Mouse (Mus musculus) CH12.LX (cell line): ENCODE results near the gene Slco2b1.

Experiments
- CTCF ChIP-seq, 2 experiments: IDR thresholded peaks in 1 of 2; conservative IDR thresholded peaks in 1 of 2; 2 replicates each; pipeline ENCODE4 v1.5.1; 2011 to 2012; ENCODE audit warnings: low read depth in 2 of 2, low read length in 2 of 2, improper control_type of control experiment in 1 of 2, inconsistent platforms in 1 of 2, mild to moderate bottlenecking in 1 of 2, moderate library complexity in 1 of 2
- GABPA ChIP-seq: IDR thresholded peaks from 2 replicates; pipeline ENCODE4 v1.6.1; 2012; ENCODE audit warnings: low read depth, low read length, improper control_type of control experiment, inconsistent platforms; ENCODE audit not compliant: insufficient replicate concordance
- HCFC1 ChIP-seq: IDR thresholded peaks from 2 replicates; pipeline ENCODE4 v1.6.1; 2012; ENCODE audit warnings: low read depth, mild to moderate bottlenecking, inconsistent platforms, low read length, improper control_type of control experiment
- KAT2A ChIP-seq: IDR thresholded peaks from 2 replicates; pipeline ENCODE4 v1.6.1; 2012; ENCODE audit warnings: low read length, improper control_type of control experiment, inconsistent platforms; ENCODE audit not compliant: insufficient replicate concordance
- MAX ChIP-seq: IDR thresholded peaks from 2 replicates; pipeline ENCODE4 v1.6.1; 2011; ENCODE audit warnings: low read length, improper control_type of control experiment
- MXI1 ChIP-seq: IDR thresholded peaks from 2 replicates; pipeline ENCODE4 v1.6.1; 2011; ENCODE audit warnings: mild to moderate bottlenecking, low read depth, low read length, improper control_type of control experiment
- POLR2A ChIP-seq: IDR thresholded peaks from 2 replicates; pipeline ENCODE4 v1.6.1; 2011; ENCODE audit warnings: low read depth, mild to moderate bottlenecking, improper control_type of control experiment, low read length
- POLR2AphosphoS2 ChIP-seq: IDR thresholded peaks from 2 replicates; pipeline ENCODE4 v1.6.1; 2011; ENCODE audit warnings: low read depth, low read length, improper control_type of control experiment
- ZKSCAN1 ChIP-seq: IDR thresholded peaks from 2 replicates; pipeline ENCODE4 v1.6.1; 2012; ENCODE audit warnings: low read depth, inconsistent platforms, low read length, improper control_type of control experiment, borderline replicate concordance
- ZNF384 ChIP-seq: IDR thresholded peaks from 2 replicates; pipeline ENCODE4 v1.6.1; 2012; ENCODE audit warnings: low read depth, low read length, improper control_type of control experiment, inconsistent platforms

GRCm38 (mm10) chr7:99632286-99632685 is 78.9 kb downstream of the Slco2b1 start:
- TF ChIP-seq GABPA (no peak), POLR2A (no peak), MAX (no peak), HCFC1 (no peak), ZNF384 (no peak), KAT2A (no peak), MXI1 (no peak), ZKSCAN1 (no peak), CTCF (conservative IDR thresholded peaks at IDR 0.05 in 1 of 2, IDR thresholded peaks at IDR 0.05 in 1 of 2; ENCODE audit: low read depth in 2 of 2, low read length in 2 of 2) (no peak), POLR2AphosphoS2 (no peak)
